Mouse (Mus musculus) adrenal gland, adult 18-20 months (tissue): Measurements from ENCODE around the gene Adgrf5. TPM values are rescaled to one million over a fixed set of nuclear protein-coding genes. Genes with fewer than 3 reads are reported as not detected.
"Not testable (repeated sequence)": the region's sequence is repeated elsewhere in the genome, so short reads cannot be mapped to it uniquely, and the experiment has no call there.

Experiments
- DNase-seq, 2 experiments: peaks; one replicate each; pipeline ENCODE4 v3.0.0; 2021 to 2022; ENCODE audit warnings: low spot score in 2 of 2
- total RNA-seq, 2 experiments: library from RNA; stranded (reverse); gene quantifications; 1 replicate in 1 of 2; 2 replicates in 1 of 2; pipeline ENCODE4 v1.2.3; 2021

The Adgrf5 gene
- total RNA-seq, 2 experiments from 2014 or later = 74.1 to 80.3 TPM

DNA sequence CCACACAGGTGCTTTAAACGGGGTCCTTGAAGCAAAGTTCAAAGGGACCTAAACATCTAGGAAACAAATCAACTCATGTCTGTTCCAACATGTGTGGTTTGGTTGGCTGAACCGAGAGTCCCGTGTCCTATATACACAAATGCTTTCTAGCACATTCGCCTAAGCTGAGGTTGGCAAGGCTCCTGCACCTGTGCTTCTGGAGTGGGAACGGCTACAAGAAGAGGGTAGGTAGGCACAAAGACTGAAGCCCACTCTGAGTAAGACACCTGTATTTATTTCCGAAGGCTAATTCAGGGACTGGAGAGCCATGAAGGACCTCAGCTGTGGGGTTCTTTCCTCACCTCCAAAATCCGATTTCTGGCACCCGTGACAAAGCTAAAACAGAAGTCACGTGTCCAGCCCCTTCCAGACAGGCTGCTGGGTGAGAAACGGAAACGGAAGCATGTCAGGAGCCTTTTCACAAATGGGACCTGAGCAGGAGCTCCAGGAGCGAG lies 99.5 kb downstream of the Adgrf5 start:
- DNase-seq = no peak

DNA sequence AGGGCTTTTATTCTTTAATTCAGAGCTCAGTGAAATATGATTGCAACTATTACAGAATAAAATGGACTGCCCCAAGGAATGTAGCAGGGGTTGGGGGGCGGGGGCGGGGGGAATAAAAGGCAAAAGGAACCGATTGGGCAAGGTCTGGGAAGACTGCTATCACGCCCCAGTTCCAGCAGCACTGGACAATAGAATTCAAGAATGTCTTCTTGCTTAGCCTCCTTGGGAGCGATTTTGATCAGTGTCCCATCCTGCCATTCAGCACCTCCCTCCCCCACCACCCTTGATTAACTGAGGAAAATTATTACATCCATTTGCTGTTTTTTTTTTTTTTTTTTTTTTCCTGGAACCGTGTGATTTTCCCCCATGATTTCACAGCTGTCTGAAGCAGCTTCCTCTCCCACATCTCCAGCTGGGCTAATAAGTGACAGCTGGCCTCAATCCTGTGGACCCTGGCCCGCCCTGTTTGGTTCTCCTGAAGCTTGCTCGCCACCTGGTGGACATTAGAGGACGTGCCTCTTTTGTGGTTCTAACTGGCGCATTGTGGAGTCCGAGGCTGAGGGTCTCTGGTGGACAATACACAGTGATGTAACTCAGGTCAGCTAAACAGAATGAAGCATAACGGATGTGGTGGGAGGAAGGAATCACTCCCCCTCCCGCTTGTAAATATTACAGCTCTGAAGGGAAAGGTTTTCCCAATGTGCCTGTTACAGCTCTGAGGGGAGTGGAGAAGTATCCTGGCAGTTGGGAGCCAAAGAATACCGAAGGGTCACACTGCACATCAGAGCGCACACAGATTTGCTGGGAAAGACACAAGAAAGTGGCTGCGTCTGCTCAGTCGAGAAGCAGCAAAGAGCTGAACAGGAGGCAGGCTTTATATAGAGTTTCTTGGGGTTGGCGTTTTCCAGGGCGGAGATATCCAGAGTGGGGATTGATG lies 100.3 kb downstream of the Adgrf5 start:
- peak; percentile 48 to 63 for DNase-seq

DNA sequence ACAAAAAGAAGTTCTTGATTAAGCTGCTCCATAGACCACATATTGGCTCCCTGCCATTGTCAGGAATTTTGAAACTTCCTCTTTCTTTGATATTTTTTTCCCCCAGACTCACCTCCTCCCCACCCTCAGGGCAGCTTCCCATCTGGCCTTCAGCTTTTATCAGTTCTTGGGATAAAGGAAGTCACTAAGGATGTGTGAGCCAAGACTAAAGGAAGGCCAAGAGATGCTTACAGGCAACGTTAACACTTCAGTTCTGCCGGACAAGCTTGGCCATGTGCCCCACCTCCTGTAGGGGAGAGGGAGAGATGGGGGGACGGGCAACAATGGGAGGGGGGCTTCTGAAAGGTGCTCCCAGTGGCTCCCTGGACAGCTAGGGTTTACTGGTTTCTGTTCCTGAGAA lies 109.8 kb downstream of the Adgrf5 start:
- DNase-seq = no peak

DNA sequence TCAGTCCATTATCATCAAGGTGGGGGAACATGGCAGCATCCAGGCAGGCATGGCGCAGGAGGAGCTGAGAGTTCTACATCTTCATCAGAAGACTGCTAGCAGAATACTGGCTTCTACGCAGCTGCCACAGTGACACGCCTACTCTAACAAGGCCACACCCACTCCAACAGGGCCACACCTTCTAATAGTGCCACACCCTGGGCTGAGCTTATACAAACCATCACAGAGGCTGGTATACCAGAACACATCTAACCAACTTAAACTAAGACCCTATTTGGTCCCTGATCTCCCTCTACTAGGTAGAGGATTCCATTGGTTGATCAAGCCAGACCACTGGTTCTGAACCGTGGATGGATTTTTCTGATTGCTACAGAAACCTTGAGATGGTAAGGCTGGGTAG lies 112.3 kb downstream of the Adgrf5 start:
- no peak for DNase-seq

DNA sequence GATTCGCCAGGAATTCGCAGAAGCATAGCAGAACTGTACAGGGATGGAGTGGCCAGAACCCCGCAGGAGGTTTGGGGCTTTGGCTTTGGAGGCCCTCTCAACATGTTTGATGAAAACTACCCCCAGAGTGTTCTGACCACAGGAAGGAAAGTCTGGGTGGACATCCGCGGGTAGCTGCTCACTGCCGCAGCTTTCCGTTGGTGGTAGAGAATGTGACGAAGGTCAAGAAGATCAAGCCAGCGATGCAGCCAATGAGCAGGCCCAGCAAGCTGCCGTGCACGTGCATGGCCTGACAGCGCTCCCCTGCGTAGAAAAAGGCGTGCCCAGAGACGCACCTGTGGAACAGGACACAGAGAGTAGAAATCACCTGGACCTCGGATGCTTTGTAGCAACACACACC lies 114.5 kb downstream of the Adgrf5 start:
- no peak for DNase-seq

DNA sequence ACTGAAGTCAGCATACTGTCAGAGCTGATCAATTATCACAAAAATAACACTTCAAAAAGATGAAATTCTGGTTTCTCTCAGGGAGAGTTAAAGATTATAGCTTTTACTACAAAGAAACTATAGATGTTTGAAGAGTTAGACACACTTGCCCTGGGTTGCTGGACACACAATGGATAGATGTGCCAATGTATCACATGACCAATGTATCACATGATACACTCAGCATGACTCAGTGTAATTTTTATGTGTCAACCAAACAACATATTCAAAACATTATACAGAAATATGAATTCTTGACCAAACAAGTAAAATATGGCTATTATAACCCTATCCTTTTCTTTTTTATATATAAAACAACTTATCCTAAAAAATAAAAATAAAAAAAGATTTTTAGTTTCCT lies 117.4 kb downstream of the Adgrf5 start:
- DNase-seq = no peak

DNA sequence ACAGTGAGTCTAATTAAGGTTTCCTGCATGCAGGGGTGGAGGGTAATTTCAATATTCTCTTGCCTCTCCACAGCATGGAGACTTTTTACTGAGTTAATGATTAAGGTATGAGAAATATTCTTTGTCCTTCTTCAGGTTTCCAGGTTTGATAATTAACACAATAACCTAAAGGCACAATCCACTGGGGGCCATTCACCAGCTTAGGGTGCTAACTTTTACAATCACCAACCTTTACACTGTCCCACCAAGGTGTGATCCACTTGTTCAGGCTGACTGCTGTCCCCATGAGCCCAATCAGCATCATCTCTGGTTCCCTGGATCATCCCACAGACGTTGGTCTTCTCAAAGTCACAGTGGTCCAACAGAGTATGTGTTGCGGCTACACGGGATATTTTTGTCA lies 125.7 kb downstream of the Adgrf5 start:
- no peak for DNase-seq

DNA sequence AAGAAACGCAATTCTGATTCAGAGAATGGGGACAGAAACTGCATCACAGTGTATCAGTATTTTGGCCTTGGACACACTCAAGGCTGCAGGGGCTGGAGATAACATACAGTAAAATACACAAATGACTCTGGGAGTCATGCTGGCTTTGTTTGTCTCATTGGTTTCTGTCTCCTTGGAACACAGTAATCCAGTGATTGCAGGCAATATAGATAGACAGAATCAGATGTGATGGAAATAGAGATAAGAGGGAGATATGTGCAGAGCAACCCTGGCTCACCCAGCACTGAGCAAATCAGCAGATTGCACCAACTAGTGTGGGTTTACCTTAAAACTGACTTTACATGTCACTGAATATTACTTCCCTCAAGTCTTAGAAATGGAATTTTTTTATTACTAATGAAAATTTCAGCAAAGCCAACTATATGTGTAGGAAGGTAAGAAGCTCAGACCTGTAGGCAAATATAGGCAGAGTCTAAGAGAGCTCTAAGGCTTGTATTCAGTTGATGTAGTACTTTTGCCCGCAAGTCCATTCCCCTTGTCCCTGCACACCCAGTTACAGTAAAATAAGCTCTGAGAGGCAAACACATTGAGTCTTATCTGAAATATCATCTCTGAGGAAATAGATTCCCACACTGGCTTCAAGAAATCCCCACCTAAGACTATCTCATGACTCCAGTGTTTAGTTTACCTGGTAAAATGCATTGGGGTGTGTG lies 128.3 kb downstream of the Adgrf5 start:
- DNase-seq = no peak

DNA sequence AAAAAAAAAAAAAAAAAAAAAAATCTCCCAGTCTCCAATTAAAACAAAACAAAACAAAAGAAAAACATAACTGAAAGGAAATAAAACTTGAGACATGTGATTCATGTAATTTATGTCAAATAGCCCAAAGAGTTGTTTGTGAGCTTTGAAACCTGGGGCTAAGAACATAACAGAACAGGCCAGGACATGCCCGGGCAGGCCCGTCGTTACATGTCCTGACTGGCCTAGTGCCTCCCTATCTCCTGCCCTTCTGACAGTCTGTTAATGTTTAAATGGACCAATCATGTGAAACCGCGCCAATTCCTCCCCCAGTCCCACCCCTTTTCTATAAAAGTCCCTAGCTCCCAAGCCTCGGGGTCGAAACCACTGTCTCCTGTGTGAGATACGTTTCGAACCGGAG lies 130.1 kb downstream of the Adgrf5 start:
- not testable (repeated sequence) for DNase-seq

DNA sequence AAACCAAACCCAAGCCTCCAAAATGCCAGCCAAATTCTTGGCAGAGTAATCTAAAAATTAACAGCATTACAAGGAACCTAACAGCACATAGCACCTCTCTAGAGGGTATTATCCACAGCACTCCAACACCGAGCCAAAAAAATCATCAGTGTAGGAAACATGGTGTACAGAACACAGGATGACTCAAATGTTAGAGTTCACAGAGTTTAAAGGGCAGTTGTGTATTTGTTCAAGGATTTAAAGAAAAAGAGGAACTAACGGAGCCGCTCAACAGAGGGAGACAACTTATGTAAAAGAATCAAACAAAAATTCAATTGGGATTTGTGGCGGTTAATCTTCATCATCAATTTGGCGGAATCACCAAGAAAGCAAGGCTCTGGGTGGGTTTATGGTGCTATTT lies 135.3 kb downstream of the Adgrf5 start:
- DNase-seq = no peak

DNA sequence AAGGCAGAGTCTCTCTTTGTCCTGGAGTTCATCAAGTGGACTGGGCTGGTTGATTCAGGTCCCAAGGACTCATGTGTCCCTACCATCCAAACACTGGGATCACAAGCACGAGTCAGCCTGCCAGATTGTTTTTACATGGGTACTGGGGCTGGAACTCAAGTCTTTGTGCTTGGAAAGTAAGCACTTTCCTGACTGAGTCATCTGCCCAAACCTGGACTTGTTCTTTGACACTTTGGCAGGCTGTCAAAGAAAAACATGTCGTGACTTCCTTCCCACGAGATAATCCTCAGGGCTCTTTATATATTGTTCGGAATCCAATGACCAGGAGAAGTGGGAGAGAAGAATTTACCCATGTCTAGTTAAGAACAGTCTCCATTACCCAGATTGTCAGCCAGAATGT lies 137.3 kb downstream of the Adgrf5 start:
- no peak for DNase-seq

DNA sequence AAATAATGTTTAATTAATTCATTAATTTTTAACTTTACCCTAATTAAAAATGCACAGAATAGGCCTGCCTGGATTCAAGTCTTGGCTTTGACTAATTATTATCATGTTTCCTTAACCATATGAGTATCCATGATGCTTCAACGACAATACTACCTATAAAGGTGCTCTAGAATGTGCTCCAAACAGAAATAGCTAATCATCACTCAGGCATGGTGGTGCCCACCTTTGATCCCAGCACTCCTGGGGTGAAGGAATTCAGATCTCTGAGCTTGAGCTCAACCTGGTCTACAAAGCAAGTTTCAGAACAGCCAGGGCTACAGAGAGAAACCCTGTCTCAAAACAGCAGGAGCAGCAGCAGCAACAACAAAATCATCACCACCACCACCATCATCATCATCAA lies 140.3 kb downstream of the Adgrf5 start:
- DNase-seq = no peak

DNA sequence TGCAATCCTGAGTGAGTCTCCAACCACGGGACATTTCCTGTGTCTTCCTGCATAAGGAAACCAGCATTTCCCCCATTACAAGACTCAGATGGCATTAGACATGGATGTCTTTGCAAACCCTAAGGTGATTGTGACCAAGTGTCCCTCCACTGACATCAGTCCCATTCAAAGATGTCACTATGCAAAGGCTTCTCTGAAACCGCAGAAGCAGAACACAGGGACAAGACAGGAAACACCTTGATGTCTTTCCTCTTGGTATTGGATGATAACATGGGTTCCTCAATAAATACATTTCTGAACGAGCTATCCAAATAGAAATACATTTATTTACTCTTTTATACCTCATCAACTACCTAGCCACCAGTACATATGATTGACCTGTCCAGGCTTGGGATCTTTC lies 141.0 kb downstream of the Adgrf5 start:
- DNase-seq = no peak

DNA sequence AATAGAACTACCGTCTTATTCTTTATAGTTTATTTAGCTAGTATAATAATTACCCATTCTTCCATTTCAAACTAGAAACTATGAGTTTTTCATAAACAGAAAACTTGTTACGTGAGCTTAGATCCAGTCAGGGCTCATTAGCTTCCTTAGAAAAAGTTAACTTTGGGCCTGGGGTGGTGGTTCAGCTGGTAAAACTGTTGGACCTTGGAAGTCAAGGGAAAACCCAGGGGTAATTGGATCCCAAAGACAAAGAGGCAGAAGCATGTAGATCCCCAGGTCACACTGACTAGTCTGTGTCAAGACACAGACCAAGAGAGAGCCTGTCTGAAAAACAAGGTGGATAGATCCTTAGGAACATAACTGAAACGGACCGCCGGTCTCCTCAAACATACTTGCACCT lies 141.4 kb downstream of the Adgrf5 start:
- DNase-seq = no peak

DNA sequence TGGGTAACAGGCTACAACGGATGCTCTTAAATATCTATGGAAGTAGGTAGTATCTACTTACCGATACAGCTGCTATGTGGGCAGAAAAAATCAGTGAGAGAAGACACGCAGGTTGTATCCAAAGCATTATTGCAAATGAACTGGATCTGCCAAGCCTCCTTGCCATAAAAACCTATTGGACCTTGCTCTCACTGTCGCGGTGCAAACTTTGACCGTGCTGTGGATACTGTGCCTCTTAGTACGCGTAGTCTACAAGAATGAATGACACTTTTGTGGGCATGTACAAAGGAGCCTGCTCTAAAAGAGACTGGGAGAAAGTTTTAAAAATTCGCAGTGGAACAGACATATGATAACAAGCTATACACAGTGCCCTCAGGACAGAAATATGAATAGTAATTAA lies 142.3 kb downstream of the Adgrf5 start, which contains the start of gene Mep1a:
Mep1a (minus strand) TSS at position 221 of the 400 bp plus-strand sequence.
- DNase-seq = no peak

DNA sequence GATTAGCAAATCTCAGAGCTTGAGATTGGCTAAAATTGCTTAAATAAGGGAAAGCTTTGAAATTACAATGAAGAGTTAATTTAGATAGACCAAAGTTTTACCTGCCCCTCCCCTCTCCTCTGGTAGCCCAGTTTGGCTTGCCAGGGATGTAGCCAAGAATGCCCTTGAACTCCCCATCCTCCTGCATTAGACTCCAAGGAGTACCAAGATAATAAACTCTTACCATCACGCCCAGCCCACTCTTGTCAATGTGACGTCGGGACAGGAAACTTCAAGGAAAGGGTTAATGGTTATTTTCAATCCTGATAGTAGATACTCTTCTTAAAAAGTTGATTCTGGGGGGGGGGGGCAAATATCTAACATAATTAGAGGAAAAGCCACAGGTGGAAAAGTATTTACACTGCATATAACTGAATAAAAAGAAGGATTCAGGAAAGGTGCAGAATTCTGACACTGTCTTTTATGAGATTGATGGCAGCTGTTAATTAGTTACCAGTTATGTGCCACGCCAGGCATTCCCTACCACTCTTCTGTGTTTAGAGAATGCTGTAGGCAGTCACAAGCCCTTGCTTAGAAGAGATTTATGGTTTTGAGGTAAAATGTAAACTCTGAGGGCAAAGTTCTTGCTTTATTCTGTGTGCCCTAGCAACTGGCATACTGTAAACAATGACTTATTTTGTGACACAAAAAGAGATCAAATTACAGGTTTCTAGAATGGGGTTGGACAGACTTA lies 143.8 kb downstream of the Adgrf5 start:
- DNase-seq = no peak

DNA sequence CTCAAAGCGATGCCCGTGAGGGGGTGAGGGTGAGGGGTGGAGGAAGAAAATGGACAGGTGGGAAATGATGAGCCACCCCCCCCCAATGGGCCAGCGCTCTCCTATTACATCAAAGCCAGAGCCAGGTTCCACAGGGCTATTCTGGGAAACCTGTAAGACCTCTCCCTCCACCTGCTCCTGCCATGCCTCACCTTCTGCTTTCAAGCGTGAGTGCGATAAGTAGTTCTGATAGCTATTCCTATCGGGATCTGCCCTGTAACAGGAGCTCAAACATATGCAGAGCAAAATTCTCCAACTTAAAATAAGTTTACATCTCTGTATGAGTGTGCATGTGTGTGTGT lies 144.3 kb downstream of the Adgrf5 start:
- DNase-seq = no peak
